Mouse (Mus musculus) heart, postnatal 14 days (tissue): ENCODE measurements around the gene Ppm1l. TPM values are rescaled to one million over a fixed set of nuclear protein-coding genes. Genes with fewer than 3 reads are reported as not detected.

ENCODE experiments used
- DNase-seq, 2 experiments: peaks; one replicate each; pipeline ENCODE4 v3.0.0; 2021 to 2022
- intact Hi-C: fragments of 180-260 bp; cut with DNase I; formaldehyde crosslinking; loops from one replicate; pipeline ENCODE4 v1.15.1; 2025
- total RNA-seq, 2 experiments: library from RNA; stranded (reverse); gene quantifications; 2 replicates each; pipeline ENCODE4 v1.2.3; 2021

Ppm1l gene
- total RNA-seq, 2 experiments from 2014 or later: 19.6 to 21.2 TPM

DNA sequence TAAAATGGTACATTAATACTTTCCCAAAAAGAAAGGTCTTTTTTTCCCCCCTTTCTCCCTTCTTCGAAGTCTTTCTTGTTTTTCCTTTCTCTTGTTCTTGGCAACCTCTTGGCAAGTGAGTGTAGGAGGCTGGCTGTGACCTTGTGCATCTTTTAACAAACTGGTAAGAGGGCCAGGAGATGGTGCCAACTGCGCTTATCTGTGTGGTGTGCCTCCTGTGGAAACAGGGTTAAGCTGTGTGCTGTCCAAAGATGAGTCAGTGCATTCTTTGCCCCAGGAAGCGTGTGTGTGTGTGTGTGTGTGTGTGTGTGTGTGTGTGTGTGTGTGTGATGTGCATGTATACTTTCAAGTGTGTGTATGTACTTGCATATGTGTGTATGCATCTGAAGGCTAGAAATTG is 7.3 kb downstream of the Ppm1l start:
- intact Hi-C loops: no loop called here

GRCm38 (mm10) chr3:69329910-69330309 is 13.2 kb downstream of the Ppm1l start:
- DNase-seq: no peak
- intact Hi-C loops: no loop called here

More for the DNA sequence above, 7.3 kb downstream of the Ppm1l start:
- DNase-seq: peak; percentile 18 to 42

- no peak for DNase-seq
- intact Hi-C loops: no loop called here
These were observed 17.2 kb downstream of the Ppm1l start for GRCm38 (mm10) chr3:69333819-69334218.

GRCm38 (mm10) chr3:69340486-69340885 is 23.8 kb downstream of the Ppm1l start:
- DNase-seq: no peak
- intact Hi-C loops: no loop called here

- intact Hi-C loops: no loop called here
- no peak for DNase-seq
These were observed 24.3 kb downstream of the Ppm1l start for GRCm38 (mm10) chr3:69340971-69341370.

GRCm38 (mm10) chr3:69341514-69341913 is 24.9 kb downstream of the Ppm1l start:
- no peak for DNase-seq
- intact Hi-C loops: no loop called here

- intact Hi-C loops: no loop called here
- DNase-seq: no peak
These were observed 25.7 kb downstream of the Ppm1l start for GRCm38 (mm10) chr3:69342247-69342921.

- DNase-seq: no peak
- intact Hi-C loops: no loop called here
These were observed 26.5 kb downstream of the Ppm1l start for GRCm38 (mm10) chr3:69343124-69343523.

- intact Hi-C loops: no loop called here
- DNase-seq: no peak
These were observed 29.9 kb downstream of the Ppm1l start for GRCm38 (mm10) chr3:69346514-69346913.

GRCm38 (mm10) chr3:69348197-69348920 is 31.7 kb downstream of the Ppm1l start:
- intact Hi-C loops: no loop called here
- no peak for DNase-seq

DNA sequence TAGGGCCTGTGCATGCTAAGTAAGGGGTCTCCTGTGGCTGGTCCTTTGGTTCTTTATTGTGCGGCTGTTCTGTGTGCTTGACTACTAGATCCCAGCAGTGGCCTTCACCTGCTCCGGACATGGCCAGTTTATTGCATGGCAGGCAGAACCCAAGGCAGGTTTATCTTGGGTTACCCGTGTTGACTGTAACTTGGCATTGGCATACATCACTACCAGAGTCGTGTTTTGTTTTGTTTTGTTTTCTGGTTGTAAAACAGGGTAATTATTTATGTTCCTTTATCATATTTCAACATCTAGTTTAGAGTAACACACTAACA is 32.2 kb downstream of the Ppm1l start:
- intact Hi-C loops: no loop called here
- no peak for DNase-seq

DNA sequence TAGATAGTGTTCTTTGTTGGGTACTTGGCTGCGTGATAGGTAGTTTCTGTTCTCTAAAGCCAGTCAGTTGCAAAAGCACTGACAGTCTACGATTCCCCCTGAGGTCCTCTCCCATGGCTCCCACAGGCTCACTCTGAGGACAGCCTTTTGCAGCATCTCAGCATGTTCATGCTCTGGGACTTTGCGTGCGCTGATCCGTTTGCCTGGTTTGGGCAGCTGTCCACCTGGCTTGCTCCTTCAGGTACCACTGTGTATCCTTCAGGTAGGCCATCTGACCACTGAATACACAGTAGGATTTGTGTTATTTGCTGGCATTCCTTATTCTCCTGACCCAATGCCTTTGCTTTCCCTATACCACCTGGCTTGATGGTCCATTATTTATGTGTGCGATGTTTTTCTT is 33.3 kb downstream of the Ppm1l start:
- intact Hi-C loops: no loop called here
- no peak for DNase-seq

DNA sequence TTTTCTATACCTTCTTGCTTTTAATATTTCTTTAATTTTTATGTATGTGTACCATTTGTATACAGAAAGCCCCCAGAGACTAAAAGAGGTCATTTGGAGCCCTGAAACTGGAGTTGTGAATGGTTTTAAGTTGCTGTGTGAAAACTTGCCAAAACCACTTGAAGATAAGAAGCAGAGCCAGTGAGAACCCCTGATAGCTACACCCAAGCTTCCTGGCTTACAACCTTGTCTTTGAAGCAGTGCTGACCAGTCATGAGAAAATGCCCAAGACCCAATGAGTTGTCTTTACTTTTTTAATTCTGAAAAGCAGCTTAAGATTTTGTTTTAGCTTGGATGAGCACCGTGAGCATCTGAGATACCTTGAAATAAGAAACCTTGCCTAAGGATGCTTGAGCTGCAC is 35.5 kb downstream of the Ppm1l start:
- no peak for DNase-seq
- intact Hi-C loops: no loop called here

GRCm38 (mm10) chr3:69354681-69355080 is 38.0 kb downstream of the Ppm1l start:
- intact Hi-C loops: no loop called here
- no peak for DNase-seq

GRCm38 (mm10) chr3:69356078-69356665 is 39.5 kb downstream of the Ppm1l start:
- no peak for DNase-seq
- intact Hi-C loops: no loop called here

GRCm38 (mm10) chr3:69356781-69357180 is 40.1 kb downstream of the Ppm1l start:
- intact Hi-C loops: no loop called here
- DNase-seq: no peak

DNA sequence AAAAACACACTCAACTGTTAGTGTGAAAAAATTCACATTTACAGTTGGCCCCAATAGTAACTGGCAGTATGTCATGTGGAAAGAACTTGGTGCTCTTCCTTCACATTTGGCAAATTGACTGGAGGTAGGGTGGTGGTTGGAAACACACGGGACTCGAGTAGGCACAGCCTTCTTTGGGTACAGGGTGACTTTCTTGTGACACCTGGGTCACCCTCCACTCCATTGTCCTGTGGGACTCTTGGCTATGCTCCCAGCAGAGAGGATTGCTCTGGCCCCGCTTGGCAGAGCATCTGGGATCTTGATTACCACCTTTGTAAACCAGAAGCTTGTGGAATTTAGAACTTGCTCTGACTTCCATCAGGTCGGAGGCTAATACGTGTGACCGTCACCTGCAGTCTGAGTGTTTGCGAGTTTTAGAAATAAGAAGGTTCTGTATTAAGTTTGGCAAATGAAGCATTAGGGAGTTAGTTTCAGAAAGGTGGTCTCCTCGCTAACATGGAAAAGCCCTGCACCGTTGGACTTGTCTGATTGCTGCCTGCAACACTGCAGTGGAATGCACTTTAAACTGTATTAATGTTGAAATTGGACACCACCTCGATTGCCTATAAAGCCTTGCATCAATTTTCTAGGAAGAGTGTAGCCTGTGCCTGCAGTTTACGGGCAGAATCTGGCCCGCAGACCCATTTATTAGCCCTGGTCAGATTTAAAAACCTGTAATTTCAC is 41.4 kb downstream of the Ppm1l start:
- intact Hi-C loops: no loop called here
- no peak for DNase-seq

GRCm38 (mm10) chr3:69358620-69358964 is 41.9 kb downstream of the Ppm1l start:
- DNase-seq: no peak
- intact Hi-C loops: no loop called here

DNA sequence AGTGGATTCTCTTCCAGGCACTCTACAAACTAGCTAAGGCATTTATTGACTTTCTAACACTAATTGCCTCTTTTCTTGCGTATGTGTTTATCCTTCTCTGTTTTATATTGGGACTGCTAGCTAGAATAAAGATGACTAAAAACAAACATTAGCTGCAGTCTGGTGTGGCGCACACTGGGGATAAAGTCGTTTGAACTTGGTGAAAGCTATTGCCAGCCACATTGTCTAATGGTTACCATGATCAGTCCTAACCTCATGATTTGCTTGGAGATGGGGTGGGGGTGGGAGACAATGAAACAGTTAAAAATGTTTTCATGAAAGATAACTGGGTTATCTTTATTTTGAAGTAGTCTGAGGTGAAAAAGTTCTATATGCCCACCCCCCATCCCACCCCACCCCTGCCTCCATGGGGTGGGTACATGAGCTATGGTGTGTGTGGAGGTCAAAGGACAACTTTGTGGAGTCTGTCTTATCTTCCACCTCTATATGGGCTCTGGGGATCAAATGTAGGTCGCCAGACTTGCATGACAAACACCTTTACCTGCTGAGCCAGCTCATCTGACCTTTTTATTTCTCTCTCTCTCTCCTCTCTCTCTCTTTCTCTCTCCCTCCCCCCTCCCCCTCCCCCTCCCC is 43.7 kb downstream of the Ppm1l start:
- intact Hi-C loops: no loop called here
- no peak for DNase-seq

- intact Hi-C loops: no loop called here
- no peak for DNase-seq
These were observed 45.1 kb downstream of the Ppm1l start for GRCm38 (mm10) chr3:69361487-69362349.
